In the genomic region with DNA sequence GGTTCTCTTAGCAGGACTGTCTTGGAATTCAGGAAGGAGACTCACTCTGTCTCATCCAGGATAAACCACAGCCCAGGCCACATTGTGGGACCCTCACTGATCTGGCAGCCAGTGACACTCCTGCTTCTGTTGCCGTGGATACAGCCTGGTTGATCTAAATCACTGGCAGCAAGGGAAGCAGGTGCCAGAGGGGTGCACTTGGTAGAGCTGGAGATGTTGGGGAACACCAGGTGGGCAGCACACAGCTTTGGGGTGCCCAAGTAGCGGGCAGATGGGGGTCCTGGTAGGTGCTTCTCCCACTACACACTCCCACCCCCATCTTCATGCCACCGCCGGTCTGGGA, we compare ENCODE assay signal across 9 mouse cellular contexts. TPM values are rescaled to one million over a fixed set of nuclear protein-coding genes. Genes with fewer than 3 reads are reported as not detected.
DNase-seq lines count a peak whose midpoint lies in the region; ATAC-seq lines count a peak whose summit lies in the region.
"Had no signal": no experiment of that assay in that cellular context is flagged by ENCODE, and none has a peak within 500 bp of the region (broad histone marks: within the 10 kb centered on the region; RNA-seq: fewer than 3 reads in every experiment).

No protein-coding gene starts in this region.

- H3K9me3 ChIP-seq in limb, embryonic 13.5 days: no peaks in the 10 kb centered on the region
- H3K9me3 ChIP-seq in stomach, embryonic 15.5 days: no peaks in the 10 kb centered on the region

- peaks cover 41% of the 10 kb centered on the region for H3K27me3 ChIP-seq in limb, embryonic 13.5 days
- no peaks in the 10 kb centered on the region for H3K27me3 ChIP-seq in stomach, embryonic 15.5 days (replicated peaks)

- H3K4me1 ChIP-seq in limb, embryonic 13.5 days: peaks cover 15% of the 10 kb centered on the region
- no peaks in the 10 kb centered on the region for H3K4me1 ChIP-seq in stomach, embryonic 15.5 days

- no peaks in the 10 kb centered on the region for H3K36me3 ChIP-seq in limb, embryonic 13.5 days
- H3K36me3 ChIP-seq in stomach, embryonic 15.5 days: no peaks in the 10 kb centered on the region

- H3K4me2 ChIP-seq in limb, embryonic 13.5 days (replicated peaks): peak overlapping the region; percentile 69
- H3K4me2 ChIP-seq in stomach, embryonic 15.5 days: peak overlapping the region; percentile 50

- intact Hi-C loops in left cerebral cortex, postnatal 4 days (cut with DNase I): no loop called here

- H3K9ac ChIP-seq in limb, embryonic 13.5 days: peak overlapping the region; percentile 71
- no peak overlapping the region for H3K9ac ChIP-seq in stomach, embryonic 15.5 days

- DNase-seq in cerebellum, postnatal 36 days: no peak
- DNase-seq in retina, postnatal 1 day: peak; percentile 37
- DNase-seq in retina, embryonic 14.5 days (ENCODE audit: low spot score): no peak
- DNase-seq in spleen, postnatal 10 days (ENCODE audit: low spot score in 2 of 2): no peak
- DNase-seq in left cerebral cortex, postnatal 4 days: no peak

- no peak overlapping the region for H3K27ac ChIP-seq in limb, embryonic 13.5 days
- H3K27ac ChIP-seq in stomach, embryonic 15.5 days: no peak overlapping the region

- peak; percentile 3; the same call in 1 of the 2 replicates for ATAC-seq in cerebellum, adult (ENCODE audit: insufficient number of reproducible peaks, low FRiP score, low TSS enrichment)
- no peak for ATAC-seq in limb, embryonic 13.5 days (ENCODE audit: low FRiP score, low read depth)
- no peak for ATAC-seq in stomach, embryonic 15.5 days (ENCODE audit: insufficient read depth, low FRiP score, low read depth)

- WGBS in limb, embryonic 13.5 days: 20% methylated on average over 4 of the region's 4 CpGs
- WGBS in stomach, embryonic 15.5 days: 20% methylated on average over 4 of the region's 4 CpGs

- H3K4me3 ChIP-seq in limb, embryonic 13.5 days: peak overlapping the region; percentile 61
- peak overlapping the region; percentile 49 for H3K4me3 ChIP-seq in stomach, embryonic 15.5 days (replicated peaks)

RNA-seq across cellular contexts. Expression of a gene that starts 0.5 kb away (rescaled TPM):
- 4.8 and 5.2 TPM in 2 replicates for polyA plus RNA-seq in limb, embryonic 13.5 days (2015; fragmentation: Nextera tagmentation; extraction: Ambion mirVana)
- polyA plus RNA-seq in stomach, embryonic 15.5 days (2015; fragmentation: Nextera tagmentation; extraction: Ambion mirVana): 2.9 TPM in 2 replicates
- total RNA-seq in left cerebral cortex, postnatal 4 days (2021): 10 to 100 TPM; 31.9 to 33.8 TPM
- total RNA-seq: common myeloid progenitor, adult 5-6 weeks had no signal

RNA-seq across cellular contexts. Expression of a gene that starts 25.8 kb away (rescaled TPM):
- 37.6 and 39.2 TPM in 2 replicates for polyA plus RNA-seq in limb, embryonic 13.5 days (2015; fragmentation: Nextera tagmentation; extraction: Ambion mirVana)
- polyA plus RNA-seq in stomach, embryonic 15.5 days (2015; fragmentation: Nextera tagmentation; extraction: Ambion mirVana): 29.8 and 34.0 TPM in 2 replicates
- total RNA-seq in left cerebral cortex, postnatal 4 days (2021): 10 to 100 TPM; 57.4 to 72.5 TPM

RNA-seq across cellular contexts. Expression of a gene that starts 40.7 kb away (rescaled TPM):
- polyA plus RNA-seq in limb, embryonic 13.5 days (2015; fragmentation: Nextera tagmentation; extraction: Ambion mirVana): 23.3 and 25.5 TPM in 2 replicates
- 15.7 and 16.4 TPM in 2 replicates for polyA plus RNA-seq in stomach, embryonic 15.5 days (2015; fragmentation: Nextera tagmentation; extraction: Ambion mirVana)
- total RNA-seq in left cerebral cortex, postnatal 4 days (2021): 10 to 100 TPM; 36.6 to 46.6 TPM
